Mouse (Mus musculus) gastrocnemius, postnatal 14 days (tissue): ENCODE data around the gene Samd4b. TPM values are rescaled to one million over a fixed set of nuclear protein-coding genes. Genes with fewer than 3 reads are reported as not detected.
"Not testable (repeated sequence)": the region's sequence is repeated elsewhere in the genome, so short reads cannot be mapped to it uniquely, and the experiment has no call there.

Source experiments
- DNase-seq: peaks from one replicate; pipeline ENCODE4 v3.0.0; 2021; ENCODE audit warnings: mixed read lengths
- intact Hi-C: fragments of 180-260 bp; cut with DNase I; formaldehyde crosslinking; loops from one replicate; pipeline ENCODE4 v1.15.1; 2025; ENCODE audit warnings: low total_unique reads
- long read RNA-seq, 2 experiments: library from polyadenylated mRNA; stranded (forward); transcript quantifications; one replicate each; pipeline ENCODE4 v2.0.0; 2021
- total RNA-seq, 2 experiments: library from RNA; stranded (reverse); gene quantifications; 2 replicates each; pipeline ENCODE4 v1.2.3; 2021

Gene Samd4b
- 10 to 100 TPM; 15.7 to 18.5 TPM for total RNA-seq
- long read RNA-seq, experiment 1, full-length matches to known transcripts, result 8 of 16 reads
- long read RNA-seq, experiment 1, partial matches to known transcripts, result 4 of 16 reads
- long read RNA-seq, experiment 1, other reads (novel, unspliced or antisense), result 4 of 16 reads
- long read RNA-seq, experiment 2, full-length matches to known transcripts, result 7 of 11 reads
- long read RNA-seq, experiment 2, partial matches to known transcripts, result 3 of 11 reads
- long read RNA-seq, experiment 2, other reads (novel, unspliced or antisense), result 1 of 11 reads

GRCm38 (mm10) chr7:28597642-28598446 is at the start of gene Samd4b, which contains the start of gene Pak4:
Gene Samd4b, minus strand, starts transcription at chr7:28598144.
Gene Pak4, minus strand, starts transcription at chr7:28598185.
- DNase-seq, result peak; percentile 100
- intact Hi-C loops, result no loop called here

GRCm38 (mm10) chr7:28647016-28647415 is 49.1 kb upstream of the Samd4b start:
- DNase-seq, result no peak
- intact Hi-C loops, result no loop called here

GRCm38 (mm10) chr7:28645947-28646475 is 48.1 kb upstream of the Samd4b start:
- DNase-seq, result no peak
- intact Hi-C loops, result no loop called here

- intact Hi-C loops, result no loop called here
- no peak for DNase-seq
These were observed 47.4 kb upstream of the Samd4b start for GRCm38 (mm10) chr7:28645366-28645765.

GRCm38 (mm10) chr7:28641546-28641945 is 43.6 kb upstream of the Samd4b start:
- intact Hi-C loops, result no loop called here
- no peak for DNase-seq

- DNase-seq, result no peak
- intact Hi-C loops, result no loop called here
These were observed 39.6 kb upstream of the Samd4b start for GRCm38 (mm10) chr7:28637511-28637910.

- DNase-seq, result no peak
- intact Hi-C loops, result no loop called here
These were observed 36.2 kb upstream of the Samd4b start for GRCm38 (mm10) chr7:28634128-28634527.

- intact Hi-C loops, result no loop called here
- DNase-seq, result no peak
These were observed 33.1 kb upstream of the Samd4b start, which contains the start of gene Acp7 for GRCm38 (mm10) chr7:28631073-28631472. Gene Acp7, minus strand, starts transcription at chr7:28631332.

GRCm38 (mm10) chr7:28624791-28625190 is 26.8 kb upstream of the Samd4b start:
- intact Hi-C loops, result no loop called here
- DNase-seq, result no peak

- no peak for DNase-seq
- intact Hi-C loops, result no loop called here
These were observed 21.3 kb upstream of the Samd4b start for GRCm38 (mm10) chr7:28619098-28619715.

- intact Hi-C loops, result no loop called here
- no peak for DNase-seq
These were observed 8.0 kb upstream of the Samd4b start for GRCm38 (mm10) chr7:28605951-28606350.

GRCm38 (mm10) chr7:28603788-28604187 is 5.8 kb upstream of the Samd4b start:
- DNase-seq, result not testable (repeated sequence)
- intact Hi-C loops, result loop anchor here (5.0 kb wide), 3 partner anchors 36 to 156 kb away; no protein-coding TSS in a partner anchor

- intact Hi-C loops, result loop anchor here (5.0 kb wide), 3 partner anchors 36 to 156 kb away; no protein-coding TSS in a partner anchor
- DNase-seq, result no peak
These were observed 5.2 kb upstream of the Samd4b start for GRCm38 (mm10) chr7:28603136-28603535.

GRCm38 (mm10) chr7:28601668-28602067 is 3.7 kb upstream of the Samd4b start:
- intact Hi-C loops, result loop anchor here (5.0 kb wide), 3 partner anchors 34 to 154 kb away; no protein-coding TSS in a partner anchor
- DNase-seq, result peak; percentile 46

GRCm38 (mm10) chr7:28601029-28601428 is 3.1 kb upstream of the Samd4b start:
- DNase-seq, result peak; percentile 64
- intact Hi-C loops, result loop anchor here (5.0 kb wide), 3 partner anchors 34 to 154 kb away; no protein-coding TSS in a partner anchor

GRCm38 (mm10) chr7:28598951-28599350 is 1.0 kb upstream of the Samd4b start:
- no peak for DNase-seq
- intact Hi-C loops, result no loop called here

GRCm38 (mm10) chr7:28597277-28597570 is 720 bp downstream of the Samd4b start:
- intact Hi-C loops, result no loop called here
- no peak for DNase-seq

- DNase-seq, result peak; percentile 39
- intact Hi-C loops, result no loop called here
These were observed 1.3 kb downstream of the Samd4b start for GRCm38 (mm10) chr7:28596436-28597276.
